Mouse (Mus musculus) liver, adult (tissue): ENCODE measurements around the gene Pex11g.
A peak's percentile ranks its signal among the peaks of the same experiment; 100 is the strongest.

Source experiments
- GATA4 ChIP-seq: IDR thresholded peaks from 2 replicates; pipeline ENCODE4 v1.6.1; 2014; ENCODE audit warnings: mild to moderate bottlenecking, low read length; ENCODE audit not compliant: insufficient replicate concordance

Pex11g gene

GRCm38 (mm10) chr8:3449226-3449625 lies 18.3 kb downstream of the Pex11g start:
- no peak for TF ChIP-seq GATA4

GRCm38 (mm10) chr8:3439510-3439909 lies 28.0 kb downstream of the Pex11g start:
- TF ChIP-seq GATA4 = no peak

DNA sequence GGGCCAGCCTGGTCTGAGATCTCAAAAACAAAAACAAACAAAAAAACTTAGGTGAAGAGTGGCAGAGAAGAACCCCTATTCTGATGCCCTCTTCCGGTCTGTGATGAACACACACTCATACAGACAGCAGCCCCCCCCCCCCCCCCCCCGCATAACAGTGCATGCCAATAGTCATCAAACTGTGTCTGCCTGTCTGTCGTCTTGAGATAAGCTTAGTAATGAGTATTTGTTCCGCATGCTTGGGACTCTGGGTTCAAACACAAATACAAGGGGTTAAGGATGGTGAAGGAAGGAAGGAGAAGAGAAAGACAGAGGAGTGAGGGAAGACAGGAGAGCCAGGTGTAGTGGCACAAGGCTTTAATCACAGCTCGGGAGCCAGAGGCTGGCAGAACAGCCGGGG lies 31.0 kb downstream of the Pex11g start:
- no peak for TF ChIP-seq GATA4

DNA sequence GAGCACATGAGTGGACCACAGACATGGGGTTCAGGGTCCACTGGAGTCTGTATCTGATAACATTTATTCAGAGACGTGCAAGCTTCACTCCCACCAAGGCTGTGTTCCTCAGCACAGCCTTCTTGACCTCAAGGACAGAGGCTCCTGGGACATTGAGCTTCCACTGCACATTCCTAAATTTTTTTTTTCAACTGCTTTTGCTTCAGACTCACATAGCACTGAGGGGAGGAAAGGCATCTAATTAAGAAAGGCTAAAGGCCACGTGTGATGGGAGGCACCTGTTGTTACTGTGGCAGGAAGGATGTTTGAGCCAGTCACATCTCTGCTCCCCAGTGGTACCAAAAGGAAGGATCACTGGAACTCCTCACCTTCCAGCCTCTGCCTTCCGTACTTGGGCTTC lies 36.4 kb downstream of the Pex11g start:
- TF ChIP-seq GATA4 = no peak

DNA sequence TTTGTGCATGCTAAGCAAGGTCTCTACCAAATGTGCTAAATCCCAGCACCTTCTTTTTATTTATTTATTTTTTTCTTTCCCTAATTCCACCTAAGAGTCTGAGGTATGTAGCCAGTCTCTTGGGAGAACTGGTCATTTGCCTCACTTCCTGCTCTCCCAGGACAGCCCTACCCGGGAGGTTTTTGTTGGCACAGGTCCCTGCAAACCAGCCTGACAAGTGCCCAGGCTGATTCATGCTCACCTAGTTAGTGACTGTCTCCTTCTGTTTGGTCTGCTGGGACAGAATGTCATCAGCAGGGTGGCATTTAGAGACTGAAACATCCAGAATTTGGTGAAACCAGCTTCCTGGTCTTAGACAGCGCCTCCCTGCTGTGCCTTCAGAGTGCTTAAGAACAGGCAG lies 37.5 kb downstream of the Pex11g start:
- no peak for TF ChIP-seq GATA4

DNA sequence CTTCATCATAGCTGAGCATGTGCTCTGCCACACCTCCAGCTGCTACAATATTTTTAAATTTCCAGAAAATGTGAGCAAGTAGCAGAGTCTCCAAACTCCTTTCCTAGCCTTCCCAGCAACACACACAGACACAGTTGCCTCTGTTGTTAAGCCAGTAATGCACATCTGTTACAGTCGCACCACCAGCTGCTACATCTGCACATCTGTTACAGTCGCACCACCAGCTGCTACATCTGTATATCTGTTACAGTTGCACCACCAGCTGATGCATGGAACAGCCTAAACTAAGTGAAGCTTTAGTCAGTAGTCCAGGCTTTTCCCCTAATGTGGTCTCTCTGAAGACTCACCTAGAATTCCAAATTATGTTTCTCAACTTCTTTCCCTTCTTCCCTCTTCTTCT lies 39.1 kb downstream of the Pex11g start:
- no peak for TF ChIP-seq GATA4

GRCm38 (mm10) chr8:3426211-3426610 lies 41.3 kb downstream of the Pex11g start:
- no peak for TF ChIP-seq GATA4

GRCm38 (mm10) chr8:3425217-3425616 lies 42.3 kb downstream of the Pex11g start:
- TF ChIP-seq GATA4 = no peak

GRCm38 (mm10) chr8:3421507-3421906 lies 46.0 kb downstream of the Pex11g start:
- no peak for TF ChIP-seq GATA4

- TF ChIP-seq GATA4 = no peak
These were observed 47.3 kb downstream of the Pex11g start for GRCm38 (mm10) chr8:3420105-3420706.

GRCm38 (mm10) chr8:3418101-3418500 lies 49.4 kb downstream of the Pex11g start:
- TF ChIP-seq GATA4 = no peak

- TF ChIP-seq GATA4 = no peak
These were observed 50.0 kb downstream of the Pex11g start for GRCm38 (mm10) chr8:3417455-3417854.

- TF ChIP-seq GATA4 = no peak
These were observed 50.6 kb downstream of the Pex11g start for GRCm38 (mm10) chr8:3416846-3417245.

GRCm38 (mm10) chr8:3415661-3416060 lies 51.8 kb downstream of the Pex11g start:
- peak; percentile 60; the same call in 1 of the 2 replicates for TF ChIP-seq GATA4

- no peak for TF ChIP-seq GATA4
These were observed 52.2 kb downstream of the Pex11g start for GRCm38 (mm10) chr8:3415259-3415658.

- no peak for TF ChIP-seq GATA4
These were observed 52.8 kb downstream of the Pex11g start for GRCm38 (mm10) chr8:3414639-3415190.

DNA sequence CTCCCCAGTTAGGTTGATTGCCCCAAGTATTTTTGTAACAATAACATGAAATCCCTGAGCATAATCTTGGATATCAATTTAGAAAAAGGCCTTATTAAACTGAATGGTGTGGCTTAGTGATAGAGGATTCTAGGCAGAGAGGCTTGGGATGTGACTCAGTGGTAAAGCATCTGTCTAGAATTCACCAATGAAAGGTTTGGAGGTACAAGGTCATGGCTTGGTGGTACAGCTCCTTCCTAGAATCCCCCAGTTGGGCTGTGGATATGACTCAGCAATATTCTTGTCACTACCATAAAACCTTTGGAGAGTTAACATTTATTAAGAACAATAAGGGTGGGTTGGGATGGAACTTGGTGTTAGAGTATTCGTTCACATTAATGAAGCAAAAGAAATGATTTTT lies 54.7 kb downstream of the Pex11g start:
- no peak for TF ChIP-seq GATA4

GRCm38 (mm10) chr8:3411901-3412301 lies 55.6 kb downstream of the Pex11g start:
- no peak for TF ChIP-seq GATA4

DNA sequence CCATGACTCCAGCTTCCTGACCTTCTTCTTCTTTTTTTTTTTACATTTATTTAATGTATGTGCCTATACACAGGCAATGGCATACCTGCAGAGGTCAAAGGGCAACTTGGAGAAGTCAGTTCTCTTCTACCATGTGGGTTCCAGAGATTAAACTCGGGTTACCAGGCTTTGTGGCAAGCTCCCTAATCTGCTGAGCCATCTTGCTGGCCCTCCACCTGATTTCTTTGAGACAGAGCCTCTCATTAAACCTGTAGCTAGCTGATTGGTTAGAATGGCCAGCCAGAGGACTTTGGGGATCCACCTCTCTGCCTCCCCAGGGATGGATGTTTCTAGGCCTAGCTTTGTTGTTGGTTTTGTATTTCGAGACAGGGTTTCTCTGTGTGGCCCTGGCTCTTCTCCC lies 56.4 kb downstream of the Pex11g start:
- TF ChIP-seq GATA4 = no peak
